Mouse (Mus musculus) adrenal gland, adult 18-20 months (tissue): ENCODE measurements around the gene Olfr680-ps1. TPM values are rescaled to one million over a fixed set of nuclear protein-coding genes. Genes with fewer than 3 reads are reported as not detected.
"Not testable (repeated sequence)": the region's sequence is repeated elsewhere in the genome, so short reads cannot be mapped to it uniquely, and the experiment has no call there.

ENCODE experiments used
- DNase-seq, 2 experiments: peaks; one replicate each; pipeline ENCODE4 v3.0.0; 2021 to 2022; ENCODE audit warnings: low spot score in 2 of 2
- long read RNA-seq, 2 experiments: library from polyadenylated mRNA; stranded (forward); transcript quantifications; one replicate each; pipeline ENCODE4 v2.0.0; 2021
- total RNA-seq, 2 experiments: library from RNA; stranded (reverse); gene quantifications; 1 replicate in 1 of 2; 2 replicates in 1 of 2; pipeline ENCODE4 v1.2.3; 2021

Gene Olfr680-ps1
- not detected for total RNA-seq
- long read RNA-seq, experiment 1, result 0 reads
- long read RNA-seq, experiment 2, result 0 reads

DNA sequence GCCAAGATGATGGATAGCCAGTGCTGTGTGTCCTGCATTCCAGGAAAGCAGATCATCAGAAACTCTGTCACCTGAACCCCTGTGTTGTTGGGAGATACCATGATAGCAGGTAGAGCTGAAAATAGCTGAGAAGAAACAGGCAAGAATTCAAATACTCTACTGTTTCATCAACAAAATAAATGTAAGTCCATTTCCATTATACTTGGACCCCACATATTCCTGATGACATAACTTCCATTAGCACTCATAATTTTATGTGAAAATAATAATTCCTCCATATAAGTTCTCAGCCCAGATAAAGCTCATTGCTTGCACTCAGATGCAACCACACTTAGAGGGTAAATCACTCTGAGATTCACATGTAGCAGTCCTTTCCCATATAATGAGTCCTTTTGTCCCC, at the start of gene Olfr680-ps1:
Gene Olfr680-ps1, minus strand, starts transcription at position 101 of the 400 bp plus-strand sequence.
- DNase-seq, result not testable (repeated sequence)

DNA sequence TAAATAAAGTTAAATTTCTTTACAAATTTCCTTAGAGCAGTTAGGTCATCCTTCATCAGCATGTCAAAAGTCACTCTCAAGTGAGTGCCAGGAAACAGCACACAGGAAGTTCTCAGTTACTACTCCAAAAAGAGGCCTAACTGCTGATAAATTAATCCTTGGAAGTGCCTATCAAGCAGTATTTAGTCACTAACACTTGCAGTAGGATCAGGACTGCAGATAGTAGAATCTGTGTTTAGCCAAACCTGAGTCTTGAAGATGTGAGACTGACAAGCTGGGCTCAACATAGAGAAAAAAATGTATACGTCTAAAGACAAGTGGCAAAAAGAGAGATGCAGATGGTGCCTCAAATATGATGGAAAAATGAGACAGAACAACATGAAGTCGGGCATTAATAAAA, 48.7 kb upstream of the Olfr680-ps1 start:
- DNase-seq, result no peak

DNA sequence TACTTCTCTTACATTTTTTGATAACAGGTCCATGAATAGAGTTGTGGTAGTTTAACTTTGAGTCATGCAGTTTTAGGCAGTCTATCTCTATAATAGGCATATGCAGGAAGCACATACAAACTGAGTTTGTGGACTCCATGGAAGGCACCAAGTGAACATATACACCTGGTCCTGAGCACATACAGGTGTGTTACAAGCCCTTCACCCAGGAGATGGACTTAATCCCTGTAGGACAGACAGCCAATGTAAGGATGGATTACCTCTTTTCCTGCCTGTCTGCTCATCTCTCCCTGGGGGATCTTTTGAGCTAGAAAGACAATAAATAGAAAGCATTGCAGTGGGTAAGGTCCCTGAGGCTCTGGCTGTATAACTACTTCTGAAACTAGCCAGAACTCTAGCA, 23.9 kb upstream of the Olfr680-ps1 start, which contains the start of gene Olfr681:
Gene Olfr681, plus strand, starts transcription at position 301 of the 400 bp plus-strand sequence.
- no peak for DNase-seq

DNA sequence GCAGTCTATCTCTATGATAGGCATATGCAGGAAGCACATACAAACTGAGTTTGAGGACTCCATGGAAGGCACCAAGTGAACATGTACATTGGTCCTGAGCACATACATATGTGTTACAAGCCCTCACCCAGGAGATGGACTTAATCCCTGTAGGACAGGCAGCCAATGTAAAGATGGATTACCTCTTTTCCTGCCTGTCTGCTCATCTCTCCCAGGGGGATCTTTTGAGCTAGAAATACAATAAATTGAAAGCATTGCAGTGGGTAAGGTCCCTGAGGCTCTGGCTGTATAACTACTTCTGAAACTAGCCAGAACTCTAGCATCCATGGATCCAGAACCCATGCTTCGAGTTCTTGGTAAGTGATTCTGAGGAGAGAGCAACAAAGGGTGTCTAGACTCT, 11.7 kb downstream of the Olfr680-ps1 start, which contains the start of gene Olfr679:
Gene Olfr679, plus strand, starts transcription at position 301 of the 400 bp plus-strand sequence.
- no peak for DNase-seq

DNA sequence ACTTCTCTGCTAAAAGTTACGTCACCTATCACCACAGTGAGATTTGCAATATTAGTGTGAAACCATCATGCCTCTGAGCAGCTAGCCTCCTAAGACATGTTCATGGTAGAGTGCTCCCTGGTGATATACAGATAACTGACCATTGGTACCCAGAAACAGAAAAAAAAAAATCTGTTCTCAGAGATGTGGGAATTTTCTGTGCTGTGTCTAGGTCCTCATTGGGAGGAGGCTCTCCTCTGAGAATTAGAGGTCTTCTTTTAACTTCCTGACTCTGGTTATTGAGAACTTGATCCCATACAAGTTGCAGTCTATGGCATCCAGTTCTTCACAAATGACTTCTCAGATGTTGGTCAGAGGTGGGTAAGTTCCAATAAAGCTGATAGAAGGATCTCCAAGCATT, 28.4 kb downstream of the Olfr680-ps1 start, which contains the start of gene Olfr678:
Gene Olfr678, plus strand, starts transcription at position 301 of the 400 bp plus-strand sequence.
- no peak for DNase-seq

- DNase-seq, result no peak
Measured at GRCm38 (mm10) chr7:105058951-105059350, 33.7 kb downstream of the Olfr680-ps1 start.

Other genes with a start within 250 kb of the Olfr680-ps1 start
- gene Usp17la, start 235.8 kb downstream of the Olfr680-ps1 start, total RNA-seq, result not detected
- gene Olfr665, start 214.8 kb downstream of the Olfr680-ps1 start, total RNA-seq, result not detected
- gene Olfr666, start 196.9 kb downstream of the Olfr680-ps1 start, total RNA-seq, result not detected
- not detected for gene Olfr667, start 171.3 kb downstream of the Olfr680-ps1 start, total RNA-seq
- gene Olfr668, start 164.8 kb downstream of the Olfr680-ps1 start, total RNA-seq, result not detected
- gene Olfr669, start 158.6 kb downstream of the Olfr680-ps1 start, total RNA-seq, result not detected
- gene Olfr670, start 130.2 kb downstream of the Olfr680-ps1 start, total RNA-seq, result not detected
- gene Olfr671, start 113.7 kb downstream of the Olfr680-ps1 start, total RNA-seq, result not detected
- not detected for gene Olfr672, start 90.8 kb downstream of the Olfr680-ps1 start, total RNA-seq
- gene Olfr675, start 64.4 kb downstream of the Olfr680-ps1 start, total RNA-seq, result not detected
- gene Olfr676, start 60.1 kb downstream of the Olfr680-ps1 start, total RNA-seq, result not detected
- not detected for gene Olfr677, start 41.4 kb downstream of the Olfr680-ps1 start, total RNA-seq
- not detected for gene Olfr678, start 28.3 kb downstream of the Olfr680-ps1 start, total RNA-seq
- not detected for gene Olfr679, start 11.6 kb downstream of the Olfr680-ps1 start, total RNA-seq
- gene Olfr681, start 24.0 kb upstream of the Olfr680-ps1 start, total RNA-seq, result not detected
- gene Olfr683, start 54.2 kb upstream of the Olfr680-ps1 start, total RNA-seq, result not detected
- gene Olfr684, start 70.8 kb upstream of the Olfr680-ps1 start, total RNA-seq, result not detected
- not detected for gene Olfr685, start 93.2 kb upstream of the Olfr680-ps1 start, total RNA-seq
- not detected for gene Olfr686, start 114.7 kb upstream of the Olfr680-ps1 start, total RNA-seq
- gene Olfr688, start 195.3 kb upstream of the Olfr680-ps1 start, total RNA-seq, result not detected
- gene Olfr689, start 218.3 kb upstream of the Olfr680-ps1 start, total RNA-seq, result not detected
- gene Olfr690, start 241.3 kb upstream of the Olfr680-ps1 start, total RNA-seq, result not detected
- not detected for gene Olfr691, start 249.5 kb upstream of the Olfr680-ps1 start, total RNA-seq